Mouse (Mus musculus): ENCODE results near the gene Olfr263. TPM values are rescaled to one million over a fixed set of nuclear protein-coding genes. Genes with fewer than 3 reads are reported as not detected.

Olfr263 gene
- not detected in 2 replicates for polyA plus RNA-seq (2015; fragmentation: Nextera tagmentation; extraction: Ambion mirVana)

DNA sequence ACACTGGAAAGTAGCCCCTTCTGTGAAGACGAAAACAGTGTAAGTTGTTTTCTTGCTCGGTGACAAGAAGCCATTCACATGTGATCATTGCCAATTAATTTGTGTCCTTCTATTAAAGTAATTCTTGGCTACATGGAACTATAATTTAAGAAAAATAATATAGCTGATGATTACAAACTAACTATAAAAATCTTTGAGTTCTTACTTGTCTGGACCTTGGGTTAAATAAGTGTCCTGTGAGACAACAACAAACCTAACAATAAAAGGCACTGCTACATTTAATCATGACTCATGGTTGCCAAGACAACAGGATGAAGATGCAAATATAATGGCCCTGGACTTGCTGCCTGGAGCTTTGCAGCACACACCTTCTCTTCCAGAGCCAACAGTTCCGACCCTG, at the start of gene Olfr263:
Gene Olfr263, plus strand, starts transcription at position 301 of the 400 bp plus-strand sequence.

DNA sequence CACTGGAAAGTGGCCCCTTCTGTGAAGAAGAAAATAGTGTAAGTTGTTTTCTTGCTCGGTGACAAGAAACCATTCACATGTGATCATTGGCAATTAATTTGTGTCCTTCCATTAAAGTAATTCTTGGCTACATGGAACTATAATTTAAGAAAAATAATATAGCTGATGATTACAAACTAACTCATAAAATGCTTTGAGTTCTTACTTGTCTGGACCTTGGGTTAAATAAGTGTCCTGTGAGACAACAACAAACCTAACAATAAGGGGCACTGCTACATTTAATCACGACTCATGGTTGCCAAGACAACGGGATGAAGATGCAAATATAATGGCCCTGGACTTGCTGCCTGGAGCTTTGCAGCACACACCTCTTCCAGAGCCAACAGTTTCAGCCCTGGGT, 18.3 kb upstream of the Olfr263 start, which contains the start of gene Olfr1369-ps1:
Gene Olfr1369-ps1, plus strand, starts transcription at position 301 of the 400 bp plus-strand sequence.

DNA sequence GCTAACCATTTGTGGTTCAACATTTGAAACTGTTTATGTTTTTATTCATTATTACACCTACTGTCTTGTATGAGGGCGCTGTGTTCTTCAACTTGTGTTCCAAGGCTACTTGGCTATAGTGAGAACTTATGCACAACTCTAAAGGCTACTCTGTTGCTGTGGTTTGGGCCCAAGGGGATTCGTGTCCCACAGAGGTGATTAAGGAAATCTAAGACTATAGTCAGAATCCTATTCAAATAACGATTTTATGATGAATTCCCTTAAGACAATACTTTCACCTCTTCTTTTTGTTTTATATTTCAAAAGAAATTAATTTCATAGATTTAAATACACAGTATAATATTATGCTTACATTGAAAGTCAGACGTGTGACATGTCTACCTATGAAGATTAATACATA, 16.3 kb downstream of the Olfr263 start, which contains the start of gene Olfr1368:
Gene Olfr1368, minus strand, starts transcription at position 101 of the 400 bp plus-strand sequence.

DNA sequence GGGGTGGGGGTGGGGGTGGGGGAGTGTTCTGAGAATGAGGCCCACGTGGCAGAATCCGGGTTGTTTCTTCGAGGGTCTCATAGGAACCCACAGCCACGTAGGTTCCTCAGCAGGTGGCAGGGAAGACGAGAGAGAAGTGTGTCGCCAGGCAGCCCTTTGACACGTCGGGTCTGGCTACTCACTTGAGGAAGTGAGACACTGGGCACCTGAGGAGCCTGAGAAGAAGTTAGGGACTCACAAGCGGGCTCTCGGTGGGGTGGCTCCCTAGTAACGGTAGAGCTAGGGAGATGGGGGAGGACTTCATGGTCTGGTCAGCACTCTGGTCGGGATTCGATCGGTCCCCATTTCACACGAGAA, 49.9 kb downstream of the Olfr263 start, which contains the start of gene Trim27:
Gene Trim27, plus strand, starts transcription at position 79 of the 357 bp plus-strand sequence.

Other genes with a start within 250 kb of the Olfr263 start
- gene Olfr1370, start 54.7 kb upstream of the Olfr263 start, polyA plus RNA-seq (2015; fragmentation: Nextera tagmentation; extraction: Ambion mirVana), result not detected in 2 replicates
- gene Olfr1369-ps1, start 18.2 kb upstream of the Olfr263 start, polyA plus RNA-seq (2015; fragmentation: Nextera tagmentation; extraction: Ambion mirVana), result 0.05 TPM in 1 of 2 replicates, not detected in the other
- not detected in 2 replicates for gene Olfr1368, start 16.2 kb downstream of the Olfr263 start, polyA plus RNA-seq (2015; fragmentation: Nextera tagmentation; extraction: Ambion mirVana)
- 53.2 and 64.8 TPM in 2 replicates for gene Trim27, start 49.8 kb downstream of the Olfr263 start, polyA plus RNA-seq (2015; fragmentation: Nextera tagmentation; extraction: Ambion mirVana)
- gene Gpx5, start 163.1 kb downstream of the Olfr263 start, polyA plus RNA-seq (2015; fragmentation: Nextera tagmentation; extraction: Ambion mirVana), result not detected in 2 replicates
- gene Gpx6, start 182.5 kb downstream of the Olfr263 start, polyA plus RNA-seq (2015; fragmentation: Nextera tagmentation; extraction: Ambion mirVana), result 0.39 and 0.66 TPM in 2 replicates
- not detected in 2 replicates for gene Olfr1367, start 217.3 kb downstream of the Olfr263 start, polyA plus RNA-seq (2015; fragmentation: Nextera tagmentation; extraction: Ambion mirVana)
- 7.4 and 7.8 TPM in 2 replicates for gene Zscan12, start 233.2 kb downstream of the Olfr263 start, polyA plus RNA-seq (2015; fragmentation: Nextera tagmentation; extraction: Ambion mirVana)